In the genomic region with DNA sequence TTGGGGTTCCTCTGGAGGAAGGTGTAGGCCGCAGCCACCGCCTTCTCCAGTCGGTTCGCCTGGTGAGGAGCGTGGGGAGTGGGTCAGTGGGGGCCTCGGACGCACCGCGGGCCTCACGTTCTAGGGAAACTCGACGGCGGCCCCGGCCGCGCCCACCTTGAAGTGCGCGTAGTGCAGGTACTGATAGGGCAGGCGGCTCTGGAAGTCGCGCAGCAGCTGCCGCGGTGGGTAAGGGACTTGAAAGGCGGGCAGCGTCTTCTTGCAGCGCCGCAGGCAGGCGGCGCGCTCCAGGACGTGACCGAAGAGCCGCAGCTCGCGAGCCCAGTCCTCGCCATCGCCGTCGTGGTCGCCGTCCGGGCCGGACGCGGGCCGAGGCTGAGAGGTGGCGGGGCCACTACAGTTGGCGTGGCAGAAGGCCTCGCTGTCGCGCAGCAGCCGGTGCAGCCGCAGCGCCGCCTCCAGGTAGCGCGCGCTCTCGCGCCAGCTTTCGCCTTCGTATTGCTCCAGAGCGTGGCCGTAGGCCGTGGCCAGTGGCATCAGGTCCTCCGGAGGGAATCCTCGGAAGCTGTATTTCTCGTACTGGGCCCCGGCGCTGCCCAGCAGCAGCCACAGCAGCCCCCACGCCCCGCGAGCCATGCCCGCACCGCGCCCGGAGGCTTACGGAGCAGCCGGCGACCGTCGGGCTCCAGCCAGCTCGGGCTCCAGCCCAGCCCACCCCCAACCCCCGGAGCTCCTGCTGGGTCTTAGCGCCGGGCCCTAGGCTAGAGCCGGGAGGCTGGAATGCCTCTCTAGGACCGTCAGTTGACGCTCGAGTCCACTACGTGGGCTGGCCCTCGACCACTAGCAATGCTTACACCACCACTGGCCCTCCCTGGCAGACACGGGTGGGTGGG, we compare ENCODE assay signal across 8 mouse cellular contexts. TPM values are rescaled to one million over a fixed set of nuclear protein-coding genes. Genes with fewer than 3 reads are reported as not detected.
DNase-seq lines count a peak whose midpoint lies in the region; ATAC-seq and TF ChIP-seq lines count a peak whose summit lies in the region.

A gene (minus strand): TSS at position 816 of the 893 bp plus-strand sequence.

- peak; percentile 95 for ATAC-seq in lung, postnatal 0 days

- H3K4me3 ChIP-seq in lung, postnatal 0 days (ENCODE audit: low read depth, low read length): peak within 1 kb of the TSS; percentile 52

- no peaks in the 10 kb centered on the region for H3K36me3 ChIP-seq in lung, postnatal 0 days (ENCODE audit: insufficient read depth, low read length)

- no peak for TF ChIP-seq EP300 in lung, postnatal 0 days (IDR thresholded peaks at IDR 0.05)

- peak; percentile 89 for TF ChIP-seq CTCF in lung, postnatal 0 days (IDR thresholded peaks at IDR 0.05)

- no peaks in the 10 kb centered on the region for H3K9me3 ChIP-seq in lung, postnatal 0 days (ENCODE audit: low read length)

- peak within 1 kb of the TSS; percentile 61 for H3K4me2 ChIP-seq in lung, postnatal 0 days (replicated peaks; ENCODE audit: low read depth, low read length)

- H3K9ac ChIP-seq in lung, postnatal 0 days (replicated peaks; ENCODE audit: low read depth): peak within 1 kb of the TSS; percentile 39

- H3K27ac ChIP-seq in lung, postnatal 0 days (ENCODE audit: low read length): peak within 1 kb of the TSS; percentile 94

- 2% methylated on average over 56 of the region's 93 CpGs for WGBS in lung, postnatal 0 days

- H3K27me3 ChIP-seq in lung, postnatal 0 days (replicated peaks; ENCODE audit: insufficient read depth, low read length): no peaks in the 10 kb centered on the region

- peaks cover 20% of the 10 kb centered on the region for H3K4me1 ChIP-seq in lung, postnatal 0 days (ENCODE audit: insufficient read depth, low read depth, low read length)

- DNase-seq in Muller cell, postnatal 12 days (ENCODE audit: inconsistent ontology term): peak; percentile 94
- peak; percentile 87 for DNase-seq in cerebellum, adult 8-10 months
- peak; percentile 92 for DNase-seq in forelimb bud, embryonic 11.5 days (ENCODE audit: low read depth, low spot score)
- DNase-seq in heart, postnatal 4 days: peak; percentile 89
- DNase-seq in layer of hippocampus, postnatal 14 days (ENCODE audit: low spot score in 2 of 2): peak; percentile 61 to 81
- peak; percentile 96 for DNase-seq in lung, postnatal 0 days (ENCODE audit: low spot score)
- DNase-seq in ovary, postnatal 14 days (ENCODE audit: low spot score): peak; percentile 66
- peak; percentile 82 for DNase-seq in thymus, postnatal 14 days

RNA-seq across cellular contexts. Expression of the gene that starts here (rescaled TPM):
- 10 to 100 TPM; 28.0 to 30.0 TPM for total RNA-seq in heart, postnatal 4 days (2021)
- 1 to 10 TPM; 7.5 to 8.1 TPM for total RNA-seq in layer of hippocampus, postnatal 14 days (2021)
- 44.9 and 47.1 TPM in 2 replicates for polyA plus RNA-seq in lung, postnatal 0 days (2015; fragmentation: Nextera tagmentation; extraction: Ambion mirVana)

Comparison
In these comparisons a context has a peak if more than half of its experiments do, and no peak if none do; other contexts are left out.
1. Peak in every context shown above with its lines: DNase-seq, ATAC-seq, H3K4me3 ChIP-seq and H3K27ac ChIP-seq.